Mouse (Mus musculus): Measurements from ENCODE around the gene Skp1a.

The Skp1a gene

DNA sequence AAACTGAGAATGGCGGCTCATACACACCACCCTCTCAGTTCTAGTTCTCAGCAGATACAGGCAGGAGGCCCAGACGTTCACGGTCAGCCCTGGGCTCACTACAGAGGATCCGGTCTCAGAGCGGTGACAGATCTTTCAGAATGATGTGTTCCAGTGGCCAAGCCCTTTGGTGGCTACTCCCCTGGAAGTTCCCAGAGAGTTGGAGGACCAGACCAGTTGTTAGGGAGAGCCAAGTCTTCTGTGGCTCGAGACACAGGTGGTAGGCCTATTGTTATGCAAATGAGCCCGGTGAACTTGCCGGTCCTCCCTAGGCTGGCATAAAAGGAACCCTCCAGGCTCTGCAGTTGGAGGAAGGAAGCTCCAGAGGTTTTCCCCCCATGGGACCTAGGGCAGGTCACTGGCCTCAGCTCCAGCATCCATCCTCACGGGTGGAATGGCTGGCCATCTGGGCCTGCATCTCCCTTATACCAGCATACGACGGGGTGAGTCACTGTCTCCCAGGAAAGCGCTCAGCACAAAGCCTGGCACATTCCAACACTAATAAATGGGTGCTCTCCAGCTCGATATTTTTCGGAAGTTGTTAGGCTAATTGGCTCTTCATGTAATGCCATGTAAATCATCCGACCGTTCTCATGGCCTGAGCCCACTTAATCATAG is 54.6 kb downstream of the Skp1a start:
- TF ChIP-seq NANOG (IDR thresholded peaks at IDR 0.05; ENCODE audit: borderline replicate concordance, low read length), result no peak
- no peak for TF ChIP-seq CTCF (conservative IDR thresholded peaks at IDR 0.05; ENCODE audit: low read length)
- peak; percentile 97 for TF ChIP-seq POU5F1 (IDR thresholded peaks at IDR 0.05; ENCODE audit: borderline replicate concordance, low read length)
- Histone ChIP-seq H3K9me3 (ENCODE audit: low read length) (no peaks in the 10 kb centered on the region), H3K4me3 (replicated peaks; ENCODE audit: low read length) (peak overlapping the region; percentile 41), H3K4me1 (replicated peaks; ENCODE audit: low read depth, low read length) (peaks cover 52% of the 10 kb centered on the region), H3K36me3 (ENCODE audit: insufficient read depth, low read length) (peaks cover 5% of the 10 kb centered on the region), H3K27me3 (ENCODE audit: insufficient read depth, low read length) (peaks cover 29% of the 10 kb centered on the region)

DNA sequence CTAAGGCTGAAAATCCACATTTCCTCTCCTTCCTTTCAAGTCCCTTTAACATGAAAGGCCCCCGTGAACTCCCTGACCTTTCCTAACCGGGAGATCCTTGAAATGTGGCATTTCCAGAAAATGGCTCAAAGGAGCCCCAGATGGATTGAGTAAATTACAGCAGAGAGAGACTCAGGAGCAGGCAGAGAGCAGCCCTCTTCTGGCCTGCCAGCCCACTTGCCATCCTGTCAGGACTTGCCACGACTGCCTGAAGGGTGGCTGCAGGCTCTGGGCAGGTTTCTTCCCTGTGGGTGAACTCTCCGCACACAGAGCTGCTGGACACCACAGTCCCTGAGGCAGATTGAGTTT is 55.1 kb downstream of the Skp1a start:
- H3K36me3 ChIP-seq (ENCODE audit: insufficient read depth, low read length), result 0 out of 2 replicates have a peak, but pooled peaks cover under 1% of the 10 kb centered on the region
- TF ChIP-seq CTCF (conservative IDR thresholded peaks at IDR 0.05; ENCODE audit: low read length) (no peak), POU5F1 (IDR thresholded peaks at IDR 0.05; ENCODE audit: borderline replicate concordance, low read length) (no peak), NANOG (IDR thresholded peaks at IDR 0.05; ENCODE audit: borderline replicate concordance, low read length) (no peak)
- 0 out of 2 replicates have a peak overlapping the region, but pooled peaks have one; percentile 41 for H3K4me3 ChIP-seq (replicated peaks; ENCODE audit: low read length)
- H3K4me1 ChIP-seq (replicated peaks; ENCODE audit: low read depth, low read length), result peaks cover 50% of the 10 kb centered on the region
- no peaks in the 10 kb centered on the region for H3K9me3 ChIP-seq (ENCODE audit: low read length)
- peaks cover 24% of the 10 kb centered on the region for H3K27me3 ChIP-seq (ENCODE audit: insufficient read depth, low read length)

DNA sequence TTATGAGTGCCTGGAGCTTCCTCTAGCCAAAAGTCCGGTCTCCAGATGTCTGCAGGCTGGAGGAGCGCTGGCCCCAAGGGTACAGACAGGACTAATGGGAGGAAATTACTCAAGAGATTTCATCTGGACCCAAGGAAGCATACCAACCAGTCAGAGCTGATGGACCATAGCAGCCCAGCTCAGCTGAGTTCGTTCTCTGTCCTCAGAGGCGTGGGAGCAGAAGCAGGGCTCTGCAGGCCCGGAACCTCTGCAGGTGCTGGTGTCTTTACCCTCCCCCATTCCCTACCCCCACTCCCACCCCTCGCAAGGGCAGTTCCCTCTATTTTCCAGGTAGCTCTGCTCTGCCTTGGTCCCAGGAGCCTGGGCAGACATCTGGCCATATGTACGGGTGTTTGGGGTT is 60.6 kb downstream of the Skp1a start:
- Histone ChIP-seq H3K4me1 (replicated peaks; ENCODE audit: low read depth, low read length) (peaks cover 26% of the 10 kb centered on the region), H3K4me3 (replicated peaks; ENCODE audit: low read length) (no peak overlapping the region), H3K9me3 (ENCODE audit: low read length) (no peaks in the 10 kb centered on the region), H3K27me3 (ENCODE audit: insufficient read depth, low read length) (peaks cover 7% of the 10 kb centered on the region), H3K36me3 (ENCODE audit: insufficient read depth, low read length) (no peaks in the 10 kb centered on the region)
- TF ChIP-seq POU5F1 (IDR thresholded peaks at IDR 0.05; ENCODE audit: borderline replicate concordance, low read length) (no peak), NANOG (IDR thresholded peaks at IDR 0.05; ENCODE audit: borderline replicate concordance, low read length) (no peak), CTCF (conservative IDR thresholded peaks at IDR 0.05; ENCODE audit: low read length) (no peak)

DNA sequence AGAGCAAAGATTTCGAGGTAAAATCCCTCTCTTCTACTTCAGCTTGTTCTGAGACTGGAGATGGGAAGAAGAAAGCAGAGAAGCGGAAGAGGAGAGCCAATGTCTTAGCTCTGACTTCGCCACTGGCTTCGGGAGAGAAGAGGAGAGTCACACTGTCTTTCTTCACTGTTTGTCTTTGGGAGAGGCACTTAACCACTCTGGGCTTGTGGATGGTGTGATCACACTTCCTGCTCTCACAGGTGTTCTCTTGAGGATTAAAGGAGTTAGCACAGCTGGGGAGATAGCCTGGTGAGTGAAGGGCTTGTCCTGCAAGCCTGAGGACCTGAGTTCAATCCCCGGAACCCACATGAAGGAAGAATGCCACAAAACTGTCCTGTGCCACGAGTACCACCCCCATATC is 61.1 kb downstream of the Skp1a start:
- H3K4me3 ChIP-seq (replicated peaks; ENCODE audit: low read length), result no peak overlapping the region
- H3K4me1 ChIP-seq (replicated peaks; ENCODE audit: low read depth, low read length), result peaks cover 27% of the 10 kb centered on the region
- H3K36me3 ChIP-seq (ENCODE audit: insufficient read depth, low read length), result no peaks in the 10 kb centered on the region
- peaks cover 7% of the 10 kb centered on the region for H3K27me3 ChIP-seq (ENCODE audit: insufficient read depth, low read length)
- TF ChIP-seq NANOG (IDR thresholded peaks at IDR 0.05; ENCODE audit: borderline replicate concordance, low read length), result no peak
- no peak for TF ChIP-seq CTCF (conservative IDR thresholded peaks at IDR 0.05; ENCODE audit: low read length)
- no peak for TF ChIP-seq POU5F1 (IDR thresholded peaks at IDR 0.05; ENCODE audit: borderline replicate concordance, low read length)
- no peaks in the 10 kb centered on the region for H3K9me3 ChIP-seq (ENCODE audit: low read length)

DNA sequence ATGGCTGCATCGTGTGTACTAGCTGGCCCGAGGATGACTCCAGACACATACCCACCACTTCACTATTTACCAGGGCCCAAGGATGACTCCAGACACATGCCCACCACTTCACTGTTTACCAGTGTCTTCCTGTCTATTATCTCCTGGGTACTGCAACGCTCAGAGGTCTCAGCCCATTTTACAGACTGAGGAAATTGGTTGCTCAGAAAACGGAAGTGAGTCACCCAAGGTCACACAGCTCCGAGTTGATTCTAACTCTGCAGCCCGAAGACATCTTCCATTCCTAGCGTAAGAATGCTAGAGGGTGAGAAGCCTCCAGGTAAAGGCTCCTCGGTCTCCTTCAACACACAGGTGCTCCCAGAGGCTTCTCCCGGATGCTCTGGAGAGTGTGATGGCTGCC is 62.3 kb downstream of the Skp1a start:
- Histone ChIP-seq H3K9me3 (ENCODE audit: low read length) (no peaks in the 10 kb centered on the region), H3K4me3 (replicated peaks; ENCODE audit: low read length) (no peak overlapping the region), H3K36me3 (ENCODE audit: insufficient read depth, low read length) (no peaks in the 10 kb centered on the region), H3K27me3 (ENCODE audit: insufficient read depth, low read length) (peaks cover 8% of the 10 kb centered on the region), H3K4me1 (replicated peaks; ENCODE audit: low read depth, low read length) (peaks cover 33% of the 10 kb centered on the region)
- TF ChIP-seq POU5F1 (IDR thresholded peaks at IDR 0.05; ENCODE audit: borderline replicate concordance, low read length), result no peak
- TF ChIP-seq CTCF (conservative IDR thresholded peaks at IDR 0.05; ENCODE audit: low read length), result no peak
- no peak for TF ChIP-seq NANOG (IDR thresholded peaks at IDR 0.05; ENCODE audit: borderline replicate concordance, low read length)
